Mouse (Mus musculus): ENCODE results near the gene Olfr1311.
"Not testable (repeated sequence)": the region's sequence is repeated elsewhere in the genome, so short reads cannot be mapped to it uniquely, and the experiment has no call there.

Gene Olfr1311

GRCm38 (mm10) chr2:112024312-112024711, at the start of gene Olfr1311:
Gene Olfr1311, minus strand, starts transcription at chr2:112024412.
- in situ Hi-C loops (cut with MseI, MboI) = no loop called here

GRCm38 (mm10) chr2:112050138-112050537, 25.9 kb upstream of the Olfr1311 start, which contains the start of gene Olfr1312:
Gene Olfr1312, minus strand, starts transcription at chr2:112050238.
- in situ Hi-C loops (cut with MseI, MboI) = no loop called here

- in situ Hi-C loops (cut with MseI, MboI) = not testable (repeated sequence)
Measured at GRCm38 (mm10) chr2:112026971-112027370, 2.8 kb upstream of the Olfr1311 start.

- in situ Hi-C loops (cut with MseI, MboI) = no loop called here
Measured at GRCm38 (mm10) chr2:112014900-112015299, 9.3 kb downstream of the Olfr1311 start.

GRCm38 (mm10) chr2:112012608-112013007, 11.6 kb downstream of the Olfr1311 start, which contains the start of gene Olfr1310:
Gene Olfr1310, minus strand, starts transcription at chr2:112012708.
- in situ Hi-C loops (cut with MseI, MboI) = no loop called here

- in situ Hi-C loops (cut with MseI, MboI) = no loop called here
Measured at GRCm38 (mm10) chr2:111990181-111990580, 34.0 kb downstream of the Olfr1311 start, which contains the start of gene Olfr1309. Gene Olfr1309, minus strand, starts transcription at chr2:111990281.
